Mouse (Mus musculus): ENCODE results near the gene C1ql1. TPM values are rescaled to one million over a fixed set of nuclear protein-coding genes. Genes with fewer than 3 reads are reported as not detected.

Gene C1ql1
- polyA plus RNA-seq (2014; fragmentation: Nextera tagmentation; extraction: Ambion mirVana), result 4.0 and 4.1 TPM in 2 replicates

DNA sequence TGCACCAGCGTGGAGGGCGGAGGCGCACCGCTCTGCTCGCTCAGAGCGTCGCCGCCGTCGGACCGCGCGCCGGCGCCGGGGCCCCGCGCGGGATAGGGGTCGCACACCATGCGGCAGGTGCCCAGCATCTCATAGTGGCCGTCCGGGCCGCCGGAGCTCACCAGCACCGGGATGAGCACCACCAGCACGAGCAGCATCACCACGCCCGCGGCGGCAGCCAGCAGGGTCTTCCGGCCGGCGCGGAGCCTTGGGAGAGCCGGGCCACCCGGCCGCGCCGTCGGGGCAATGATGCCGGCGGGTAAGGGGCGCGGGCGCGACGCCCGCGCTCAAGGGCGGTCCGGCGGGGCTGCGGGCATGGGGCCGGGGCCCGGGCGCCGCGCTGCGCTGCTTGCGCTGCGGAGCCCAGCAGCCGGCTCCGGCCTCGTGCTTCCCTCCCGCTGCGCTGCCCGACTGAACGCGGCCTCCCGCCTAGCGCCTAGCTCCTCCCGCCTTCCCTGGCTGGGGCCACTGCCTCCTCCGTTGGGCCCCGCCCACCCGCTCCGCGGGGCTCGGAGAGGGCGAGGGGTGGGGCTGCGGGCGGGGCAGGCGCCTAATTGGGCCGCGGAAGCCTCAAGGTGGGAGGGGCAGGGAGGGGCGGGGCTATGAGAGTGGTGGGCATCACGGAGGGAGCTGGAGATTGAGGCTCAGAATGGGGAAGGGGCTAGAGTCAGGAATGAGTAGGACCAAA, at the start of gene C1ql1:
TSS of gene C1ql1 (minus strand) at position 424 of the 727 bp plus-strand sequence.
- Histone ChIP-seq H3K4me1 (ENCODE audit: control insufficient read depth, insufficient read depth, low read length) (peaks cover 12% of the 10 kb centered on the region; the same call in 1 of the 2 replicates), H3K9ac (replicated peaks; ENCODE audit: low read length) (peak within 1 kb of the TSS; percentile 58), H3K9me3 (replicated peaks; ENCODE audit: control insufficient read depth, low read length) (no peaks in the 10 kb centered on the region), H3K27ac (replicated peaks; ENCODE audit: low read depth, low read length) (no peak within 1 kb of the TSS), H3K4me2 (ENCODE audit: low read depth, low read length) (peak within 1 kb of the TSS; percentile 72), H3K4me3 (ENCODE audit: low read depth, low read length) (peak within 1 kb of the TSS; percentile 36), H3K36me3 (replicated peaks; ENCODE audit: control insufficient read depth, insufficient read depth, low read depth, low read length) (no peaks in the 10 kb centered on the region), H3K27me3 (ENCODE audit: control insufficient read depth, insufficient read depth, low read length) (peaks cover 73% of the 10 kb centered on the region)
- ATAC-seq (replicated peaks; ENCODE audit: insufficient number of reproducible peaks, low FRiP score, low TSS enrichment, low read depth) (peak; percentile 71), DNase-seq (ENCODE audit: low spot score) (peak; percentile 95)
- under 1% methylated on average over 47 of the region's 87 CpGs for WGBS

- no peak overlapping the region for H3K9ac ChIP-seq (replicated peaks; ENCODE audit: low read length)
- H3K27me3 ChIP-seq (ENCODE audit: control insufficient read depth, insufficient read depth, low read length), result peaks cover 2% of the 10 kb centered on the region; the same call in 1 of the 2 replicates
- ATAC-seq (replicated peaks; ENCODE audit: insufficient number of reproducible peaks, low FRiP score, low TSS enrichment, low read depth), result no peak
- no peaks in the 10 kb centered on the region for H3K9me3 ChIP-seq (replicated peaks; ENCODE audit: control insufficient read depth, low read length)
- no peak overlapping the region for H3K4me3 ChIP-seq (ENCODE audit: low read depth, low read length)
- no peak overlapping the region for H3K27ac ChIP-seq (replicated peaks; ENCODE audit: low read depth, low read length)
- H3K36me3 ChIP-seq (replicated peaks; ENCODE audit: control insufficient read depth, insufficient read depth, low read depth, low read length), result peaks cover 11% of the 10 kb centered on the region
- no peaks in the 10 kb centered on the region for H3K4me1 ChIP-seq (ENCODE audit: control insufficient read depth, insufficient read depth, low read length)
- WGBS, result 91% methylated on average over 18 of the region's 18 CpGs
- DNase-seq (ENCODE audit: low spot score), result no peak
- H3K4me2 ChIP-seq (ENCODE audit: low read depth, low read length), result no peak overlapping the region
These were observed 48.5 kb upstream of the C1ql1 start for GRCm38 (mm10) chr11:102994952-102995351.

GRCm38 (mm10) chr11:102993420-102994029, 47.0 kb upstream of the C1ql1 start:
- Histone ChIP-seq H3K27ac (replicated peaks; ENCODE audit: low read depth, low read length) (no peak overlapping the region), H3K4me2 (ENCODE audit: low read depth, low read length) (no peak overlapping the region), H3K27me3 (ENCODE audit: control insufficient read depth, insufficient read depth, low read length) (peaks cover 13% of the 10 kb centered on the region), H3K4me1 (ENCODE audit: control insufficient read depth, insufficient read depth, low read length) (no peaks in the 10 kb centered on the region), H3K9me3 (replicated peaks; ENCODE audit: control insufficient read depth, low read length) (no peaks in the 10 kb centered on the region), H3K9ac (replicated peaks; ENCODE audit: low read length) (no peak overlapping the region), H3K4me3 (ENCODE audit: low read depth, low read length) (no peak overlapping the region), H3K36me3 (replicated peaks; ENCODE audit: control insufficient read depth, insufficient read depth, low read depth, low read length) (peaks cover 9% of the 10 kb centered on the region)
- 42% methylated on average over 17 of the region's 17 CpGs for WGBS
- DNase-seq (ENCODE audit: low spot score), result no peak
- ATAC-seq (replicated peaks; ENCODE audit: insufficient number of reproducible peaks, low FRiP score, low TSS enrichment, low read depth), result no peak

- Histone ChIP-seq H3K4me1 (ENCODE audit: control insufficient read depth, insufficient read depth, low read length) (no peaks in the 10 kb centered on the region), H3K4me2 (ENCODE audit: low read depth, low read length) (no peak overlapping the region), H3K9ac (replicated peaks; ENCODE audit: low read length) (no peak overlapping the region), H3K4me3 (ENCODE audit: low read depth, low read length) (no peak overlapping the region), H3K9me3 (replicated peaks; ENCODE audit: control insufficient read depth, low read length) (no peaks in the 10 kb centered on the region), H3K36me3 (replicated peaks; ENCODE audit: control insufficient read depth, insufficient read depth, low read depth, low read length) (peaks cover 7% of the 10 kb centered on the region), H3K27me3 (ENCODE audit: control insufficient read depth, insufficient read depth, low read length) (peaks cover 16% of the 10 kb centered on the region), H3K27ac (replicated peaks; ENCODE audit: low read depth, low read length) (no peak overlapping the region)
- 7% methylated on average over 5 of the region's 5 CpGs for WGBS
- ATAC-seq (replicated peaks; ENCODE audit: insufficient number of reproducible peaks, low FRiP score, low TSS enrichment, low read depth) (peak; percentile 36; the same call in 1 of the 2 replicates), DNase-seq (ENCODE audit: low spot score) (peak; percentile 85)
These were observed 46.5 kb upstream of the C1ql1 start for GRCm38 (mm10) chr11:102992940-102993339.

DNA sequence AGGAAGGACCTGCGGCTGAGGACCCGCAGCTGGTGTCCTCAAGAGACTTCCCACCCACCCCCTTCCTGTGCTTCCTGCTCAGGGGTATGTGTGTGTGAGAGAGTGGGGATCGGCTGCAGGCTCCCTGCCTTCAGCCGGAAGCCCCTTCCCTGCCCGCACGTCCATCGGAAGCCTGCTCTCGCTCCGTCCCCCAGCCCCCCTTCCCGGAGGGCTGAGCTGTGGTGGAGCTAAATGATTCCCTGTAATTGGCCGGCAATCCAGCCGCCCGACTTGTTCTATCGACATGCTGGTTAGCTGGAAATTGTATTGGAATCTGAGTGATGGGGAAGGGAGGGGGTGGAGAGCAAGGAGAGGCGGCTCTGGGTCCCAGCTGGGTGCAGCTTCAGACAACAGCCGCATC, 45.2 kb upstream of the C1ql1 start:
- WGBS, result 0% methylated on average over 16 of the region's 16 CpGs
- no peak for ATAC-seq (replicated peaks; ENCODE audit: insufficient number of reproducible peaks, low FRiP score, low TSS enrichment, low read depth)
- H3K9me3 ChIP-seq (replicated peaks; ENCODE audit: control insufficient read depth, low read length), result no peaks in the 10 kb centered on the region
- H3K27ac ChIP-seq (replicated peaks; ENCODE audit: low read depth, low read length), result no peak overlapping the region
- DNase-seq (ENCODE audit: low spot score), result peak; percentile 66
- H3K4me3 ChIP-seq (ENCODE audit: low read depth, low read length), result peak overlapping the region; percentile 5; the same call in 1 of the 2 replicates
- peaks cover 7% of the 10 kb centered on the region for H3K36me3 ChIP-seq (replicated peaks; ENCODE audit: control insufficient read depth, insufficient read depth, low read depth, low read length)
- H3K4me1 ChIP-seq (ENCODE audit: control insufficient read depth, insufficient read depth, low read length), result no peaks in the 10 kb centered on the region
- H3K9ac ChIP-seq (replicated peaks; ENCODE audit: low read length), result peak overlapping the region; percentile 52
- H3K4me2 ChIP-seq (ENCODE audit: low read depth, low read length), result peak overlapping the region; percentile 50
- peaks cover 16% of the 10 kb centered on the region for H3K27me3 ChIP-seq (ENCODE audit: control insufficient read depth, insufficient read depth, low read length)

DNA sequence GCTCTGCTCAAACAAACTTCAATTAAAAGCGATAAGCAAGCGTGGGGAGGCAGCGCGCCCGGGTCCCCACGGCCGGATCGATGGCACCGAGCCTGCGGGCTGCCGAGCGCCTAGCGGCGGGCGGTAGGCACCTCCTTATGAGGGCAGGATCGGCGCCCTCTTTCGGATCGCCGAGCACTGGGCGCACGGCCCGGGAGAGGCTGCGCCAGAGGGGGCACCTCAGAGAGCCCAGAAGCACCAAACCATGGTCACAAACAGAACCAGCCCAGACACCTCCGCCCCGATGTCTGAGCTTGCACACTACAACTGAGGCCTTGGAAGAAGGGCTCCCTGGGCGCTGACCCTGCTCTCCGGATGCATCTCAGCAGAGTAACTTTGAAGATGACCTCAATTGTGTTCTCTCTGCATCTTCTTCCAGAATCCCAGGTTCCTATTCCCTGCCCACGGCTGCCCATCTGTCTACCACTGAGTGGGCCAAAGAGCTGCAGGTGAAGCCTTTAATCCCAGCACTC, 43.7 kb upstream of the C1ql1 start:
- Histone ChIP-seq H3K36me3 (replicated peaks; ENCODE audit: control insufficient read depth, insufficient read depth, low read depth, low read length) (no peaks in the 10 kb centered on the region; the same call in none of the 2 replicates), H3K9me3 (replicated peaks; ENCODE audit: control insufficient read depth, low read length) (no peaks in the 10 kb centered on the region), H3K4me1 (ENCODE audit: control insufficient read depth, insufficient read depth, low read length) (no peaks in the 10 kb centered on the region), H3K9ac (replicated peaks; ENCODE audit: low read length) (no peak overlapping the region; the same call in none of the 2 replicates), H3K27ac (replicated peaks; ENCODE audit: low read depth, low read length) (no peak overlapping the region), H3K4me2 (ENCODE audit: low read depth, low read length) (peak overlapping the region; percentile 70), H3K4me3 (ENCODE audit: low read depth, low read length) (peak overlapping the region; percentile 30), H3K27me3 (ENCODE audit: control insufficient read depth, insufficient read depth, low read length) (peaks cover 16% of the 10 kb centered on the region)
- 1% methylated on average over 29 of the region's 29 CpGs for WGBS
- DNase-seq (ENCODE audit: low spot score) (peak; percentile 60), ATAC-seq (replicated peaks; ENCODE audit: insufficient number of reproducible peaks, low FRiP score, low TSS enrichment, low read depth) (no peak)

DNA sequence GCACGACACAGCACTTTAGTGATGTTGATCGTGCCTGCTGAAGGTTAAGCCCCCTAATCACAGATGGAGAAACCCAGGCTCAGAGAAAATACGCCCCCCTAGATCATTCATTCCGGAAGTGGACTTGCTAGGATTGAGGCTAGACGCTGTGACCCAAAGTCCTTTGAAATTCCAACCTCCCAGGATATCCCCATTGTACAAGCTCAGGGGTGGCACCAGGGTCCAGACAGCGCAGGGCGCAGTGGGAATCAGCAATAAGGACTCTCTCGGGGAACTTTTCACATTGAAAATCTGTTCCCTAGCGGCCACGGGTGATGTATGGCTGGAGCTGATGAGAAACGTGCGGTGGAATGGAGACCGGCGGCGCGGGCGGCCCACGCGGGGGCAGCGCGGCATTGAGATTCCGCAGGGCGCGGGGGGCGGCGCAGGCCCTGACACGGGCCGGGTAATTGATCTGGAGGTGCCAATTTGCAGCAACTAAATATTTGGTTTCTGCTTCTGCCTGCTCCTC, 43.2 kb upstream of the C1ql1 start:
- no peak overlapping the region for H3K27ac ChIP-seq (replicated peaks; ENCODE audit: low read depth, low read length)
- no peaks in the 10 kb centered on the region for H3K4me1 ChIP-seq (ENCODE audit: control insufficient read depth, insufficient read depth, low read length)
- H3K36me3 ChIP-seq (replicated peaks; ENCODE audit: control insufficient read depth, insufficient read depth, low read depth, low read length), result no peaks in the 10 kb centered on the region; the same call in none of the 2 replicates
- H3K4me3 ChIP-seq (ENCODE audit: low read depth, low read length), result peak overlapping the region; percentile 30
- H3K9me3 ChIP-seq (replicated peaks; ENCODE audit: control insufficient read depth, low read length), result no peaks in the 10 kb centered on the region
- peak; percentile 30 for DNase-seq (ENCODE audit: low spot score)
- H3K27me3 ChIP-seq (ENCODE audit: control insufficient read depth, insufficient read depth, low read length), result peaks cover 16% of the 10 kb centered on the region
- H3K9ac ChIP-seq (replicated peaks; ENCODE audit: low read length), result peak overlapping the region; percentile 23; the same call in 1 of the 2 replicates
- WGBS, result 5% methylated on average over 28 of the region's 28 CpGs
- H3K4me2 ChIP-seq (ENCODE audit: low read depth, low read length), result peak overlapping the region; percentile 70
- no peak for ATAC-seq (replicated peaks; ENCODE audit: insufficient number of reproducible peaks, low FRiP score, low TSS enrichment, low read depth)

All from embryonic facial prominence, embryonic 11.5 days (tissue).